Mouse (Mus musculus) liver, embryonic 14.5 days (tissue): ENCODE measurements around the gene A1cf.

ENCODE experiments used
- CTCF ChIP-seq: IDR thresholded peaks from 2 replicates; pipeline ENCODE4 v1.5.1; 2016; ENCODE audit warnings: antibody characterized with exemption, low read depth, control low read depth
- EP300 ChIP-seq: IDR thresholded peaks from 2 replicates; pipeline ENCODE4 v1.6.1; 2016; ENCODE audit warnings: antibody characterized with exemption, low read depth

- TF ChIP-seq CTCF (no peak), EP300 (no peak)
Observed at GRCm38 (mm10) chr19:31905671-31906070, 37.1 kb downstream of the A1cf start.
